Mouse (Mus musculus) liver, adult 2 months (tissue): ENCODE data around the gene Tek.

Source experiments
- CTCF ChIP-seq: fragments of 200-500 bp; IDR thresholded peaks from 2 replicates; pipeline ENCODE4 v1.5.1; 2011; ENCODE audit warnings: low read depth, low read length, control low read depth
- POLR2A ChIP-seq: fragments of 200-500 bp; IDR thresholded peaks from 2 replicates; pipeline ENCODE4 v1.6.1; 2011; ENCODE audit warnings: low read length, control low read depth; ENCODE audit not compliant: insufficient read depth; ENCODE audit errors: extremely low read depth

- TF ChIP-seq CTCF (no peak), POLR2A (no peak)
Observed at GRCm38 (mm10) chr4:94785921-94786320, 46.8 kb downstream of the Tek start.
